Mouse (Mus musculus) cortical plate, adult 2 months (tissue): Measurements from ENCODE around the gene Cacna1d. TPM values are rescaled to one million over a fixed set of nuclear protein-coding genes. Genes with fewer than 3 reads are reported as not detected.
A peak's percentile ranks its signal among the peaks of the same experiment; 100 is the strongest.

Source experiments
- H3K27ac ChIP-seq: fragments of 200-500 bp; 2 replicates; pipeline ENCODE4 v1.5.1; 2012; ENCODE audit warnings: low read length, control low read depth, inconsistent platforms; ENCODE audit not compliant: insufficient read depth
- H3K4me1 ChIP-seq: fragments of 200-500 bp; 2 replicates; pipeline ENCODE4 v1.6.1; 2011; ENCODE audit warnings: low read length; ENCODE audit not compliant: control insufficient read depth, insufficient read depth
- H3K4me3 ChIP-seq: fragments of 200-500 bp; 2 replicates; pipeline ENCODE4 v1.5.1; 2011; ENCODE audit warnings: mild to moderate bottlenecking, low read length, control low read depth; ENCODE audit not compliant: insufficient read depth
- CTCF ChIP-seq: fragments of 200-500 bp; IDR thresholded peaks from 2 replicates; pipeline ENCODE4 v1.5.1; 2011; ENCODE audit warnings: mild to moderate bottlenecking, control low read depth, low read length; ENCODE audit not compliant: insufficient read depth; ENCODE audit errors: extremely low read depth
- POLR2A ChIP-seq: fragments of 200-500 bp; IDR thresholded peaks from 2 replicates; pipeline ENCODE4 v1.6.1; 2011; ENCODE audit warnings: mild to moderate bottlenecking, low read length, control low read depth; ENCODE audit not compliant: insufficient read depth; ENCODE audit errors: extremely low read depth
- polyA plus RNA-seq: library from polyadenylated mRNA; depleted of rRNA; stranded (reverse); fragments of >200 nt; gene quantifications from 2 replicates; pipeline ENCODE4 v1.2.3, GENCODE M21; 2012

The Cacna1d gene
- polyA plus RNA-seq, 1 experiment: 53.4 TPM

DNA sequence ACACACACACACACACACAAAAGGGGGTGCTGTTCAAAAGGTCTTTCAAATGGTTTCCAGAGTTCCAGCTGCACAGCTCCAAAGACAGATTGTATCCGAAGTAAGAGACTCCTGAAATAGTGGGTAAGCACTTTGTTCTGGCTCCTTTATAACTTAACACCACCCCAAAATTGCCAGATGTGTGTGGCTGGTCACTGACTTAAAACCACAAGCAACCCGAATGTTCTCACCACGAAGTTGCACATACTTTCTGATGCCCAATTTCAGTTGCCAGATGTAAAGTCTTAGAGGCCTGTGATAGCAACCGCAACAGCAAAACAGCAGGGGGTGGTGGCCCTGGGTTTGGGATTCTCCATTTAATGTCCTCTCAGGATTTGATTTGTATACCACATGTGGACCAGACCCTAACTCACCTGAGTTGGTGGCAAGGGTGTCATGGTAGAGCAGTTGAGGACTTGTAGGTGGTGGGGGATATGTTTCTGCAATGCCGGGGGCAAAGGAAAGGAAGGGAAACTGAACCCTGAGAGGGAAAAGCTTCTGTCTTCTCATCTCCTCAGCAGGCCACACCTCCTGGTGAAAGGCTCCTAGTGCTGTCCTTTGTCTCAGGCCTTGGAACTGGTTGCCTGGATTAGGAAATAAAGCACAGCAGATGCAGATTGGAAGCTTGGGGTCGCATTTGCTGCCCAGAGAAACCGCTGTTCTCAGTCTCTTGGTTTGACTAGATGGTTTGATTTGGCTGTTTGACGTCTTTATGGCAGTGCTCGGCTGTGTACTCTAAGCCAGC is 471.3 kb downstream of the Cacna1d start:
- TF ChIP-seq POLR2A: no peak
- no peak for TF ChIP-seq CTCF
- no peaks in the 10 kb centered on the region for H3K4me1 ChIP-seq
- no peak overlapping the region for H3K4me3 ChIP-seq
- no peak overlapping the region for H3K27ac ChIP-seq

DNA sequence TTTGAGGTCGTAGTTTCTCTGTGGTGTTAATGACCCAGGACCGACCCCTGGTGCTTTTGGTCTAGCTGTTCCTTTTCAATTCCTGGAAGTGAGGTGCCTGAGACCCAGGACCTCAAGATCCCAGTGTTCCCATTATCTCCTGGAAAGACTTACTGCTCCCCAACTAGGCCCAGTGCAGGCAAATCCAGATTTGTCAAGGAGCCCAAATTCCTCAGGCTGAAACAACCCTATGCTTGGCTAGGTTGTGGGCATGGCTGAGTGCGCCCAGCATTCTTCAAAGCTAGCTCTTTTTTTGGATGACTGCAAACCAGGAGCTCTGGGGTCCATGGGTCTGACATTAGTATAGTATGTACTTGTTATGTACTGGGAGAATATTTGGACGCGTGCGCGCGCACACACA is 471.9 kb downstream of the Cacna1d start:
- H3K4me1 ChIP-seq: no peaks in the 10 kb centered on the region
- no peak for TF ChIP-seq CTCF
- no peak for TF ChIP-seq POLR2A

DNA sequence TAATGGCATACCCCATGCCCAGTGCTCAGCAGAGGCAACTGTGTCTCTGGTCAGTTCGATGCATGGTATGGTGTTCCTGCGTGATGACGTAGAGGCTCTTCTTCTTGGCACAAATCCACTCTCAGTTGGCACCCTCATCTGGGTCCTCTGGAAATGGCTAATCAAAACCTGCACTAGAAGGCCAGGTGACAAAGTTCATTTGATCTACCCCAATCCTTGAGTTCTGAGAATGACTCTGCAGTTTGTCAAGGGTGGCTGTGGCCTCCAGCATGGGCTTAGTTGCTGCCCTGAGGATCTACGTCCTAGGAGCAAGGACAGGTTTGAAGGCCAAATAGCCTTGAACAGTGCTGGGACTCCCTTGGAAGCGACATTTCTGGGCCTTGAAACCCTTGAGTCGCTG is 472.4 kb downstream of the Cacna1d start:
- Histone ChIP-seq H3K4me3 (no peak overlapping the region), H3K27ac (no peak overlapping the region), H3K4me1 (no peaks in the 10 kb centered on the region)
- no peak for TF ChIP-seq CTCF
- TF ChIP-seq POLR2A: no peak

More for the DNA sequence above, 471.9 kb downstream of the Cacna1d start:
- no peak overlapping the region for H3K27ac ChIP-seq
- H3K4me3 ChIP-seq: no peak overlapping the region

DNA sequence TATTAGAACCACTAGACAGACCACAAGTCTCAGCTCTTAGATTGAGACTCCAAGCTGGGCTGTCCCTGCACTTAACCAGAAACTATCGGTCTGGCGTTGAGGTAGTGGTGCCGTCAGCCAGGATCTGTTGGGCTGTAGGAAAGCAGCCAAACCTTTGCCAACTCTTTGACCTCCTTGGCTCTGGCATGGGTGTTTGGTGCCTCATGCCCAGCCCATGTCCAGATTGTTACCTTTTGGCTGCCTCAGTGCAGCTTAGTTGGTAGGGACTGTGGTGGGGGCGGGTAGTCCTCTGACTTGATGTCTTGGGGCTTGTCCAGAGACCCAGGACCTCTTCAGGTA is 472.8 kb downstream of the Cacna1d start:
- no peaks in the 10 kb centered on the region for H3K4me1 ChIP-seq
- H3K27ac ChIP-seq: no peak overlapping the region
- TF ChIP-seq CTCF (no peak), POLR2A (no peak)
- H3K4me3 ChIP-seq: no peak overlapping the region

DNA sequence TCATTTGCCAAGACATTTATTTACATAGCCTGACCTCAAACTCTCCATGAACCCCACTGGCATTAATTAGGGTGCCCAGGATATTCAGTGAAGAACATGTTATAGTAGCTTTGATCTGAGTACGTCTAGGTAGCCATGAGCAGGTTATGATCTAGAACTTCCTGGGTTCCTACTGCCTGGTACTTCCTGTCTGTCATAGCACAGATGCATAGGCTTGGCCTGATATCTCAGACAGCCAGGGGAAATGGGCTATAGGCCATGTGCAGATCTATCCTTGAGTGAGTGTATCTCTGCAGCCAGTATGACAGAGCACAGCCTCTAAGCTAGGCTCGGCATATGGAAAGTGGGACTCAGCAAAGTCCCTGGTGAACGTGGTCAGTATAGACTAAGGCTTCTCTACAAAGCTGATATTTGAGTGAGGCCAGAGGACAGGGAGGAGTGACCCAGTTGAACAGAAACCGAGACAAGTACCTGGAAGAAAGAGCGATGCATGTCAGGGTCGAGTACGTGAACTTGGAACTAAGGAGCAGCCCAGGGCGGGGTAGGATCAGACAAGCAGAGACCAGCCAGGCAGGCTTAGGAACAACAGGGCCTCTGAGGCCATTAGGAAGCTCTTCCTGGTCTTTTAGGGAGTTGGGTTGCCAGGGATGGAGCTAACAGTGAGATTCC is 473.3 kb downstream of the Cacna1d start:
- H3K27ac ChIP-seq: no peak overlapping the region
- no peak overlapping the region for H3K4me3 ChIP-seq
- TF ChIP-seq CTCF: no peak
- no peak for TF ChIP-seq POLR2A
- H3K4me1 ChIP-seq: no peaks in the 10 kb centered on the region

DNA sequence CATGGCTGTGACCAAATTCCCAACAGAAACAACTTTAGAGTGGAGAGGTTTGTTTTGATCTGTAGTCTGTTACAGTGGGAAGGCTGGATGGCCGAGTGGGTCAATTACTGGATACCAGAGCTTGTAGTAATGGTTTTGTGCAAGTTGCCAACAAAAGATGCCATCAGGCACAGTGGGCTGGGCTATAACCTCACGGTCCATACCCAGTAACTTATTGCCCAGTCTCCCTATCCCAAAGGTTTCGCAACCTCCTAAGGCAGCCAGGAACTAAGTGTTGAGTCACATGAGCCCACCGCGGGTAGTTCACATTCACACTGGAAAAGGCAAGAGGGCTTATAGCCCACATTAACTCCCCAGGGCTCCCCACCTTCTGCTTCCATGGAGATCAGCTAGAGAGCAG is 474.6 kb downstream of the Cacna1d start:
- Histone ChIP-seq H3K27ac (no peak overlapping the region), H3K4me3 (no peak overlapping the region), H3K4me1 (no peaks in the 10 kb centered on the region; the same call in 1 of the 2 replicates)
- TF ChIP-seq POLR2A (no peak), CTCF (no peak)

DNA sequence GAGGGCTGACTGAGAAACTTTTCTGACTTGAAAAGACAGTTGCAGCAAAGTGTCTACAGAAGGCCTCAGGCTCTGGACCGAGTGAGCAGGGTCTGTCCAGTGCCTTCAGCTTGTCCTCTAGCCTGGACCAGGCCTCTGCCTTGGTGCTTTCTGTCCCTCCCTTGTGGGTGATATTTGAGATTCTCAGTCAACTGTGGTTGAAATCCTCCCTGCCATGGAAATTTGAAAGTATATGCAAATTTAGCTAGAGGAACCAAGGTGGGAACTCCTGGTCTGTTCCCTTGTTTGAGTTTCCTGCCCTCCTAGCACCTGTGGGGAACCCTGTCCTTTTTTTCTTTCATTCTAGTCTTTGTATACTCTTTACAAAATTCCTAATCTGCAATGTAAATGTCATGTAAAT is 476.2 kb downstream of the Cacna1d start:
- Histone ChIP-seq H3K4me1 (no peaks in the 10 kb centered on the region; the same call in 1 of the 2 replicates), H3K27ac (no peak overlapping the region), H3K4me3 (no peak overlapping the region)
- TF ChIP-seq CTCF (no peak), POLR2A (no peak)

DNA sequence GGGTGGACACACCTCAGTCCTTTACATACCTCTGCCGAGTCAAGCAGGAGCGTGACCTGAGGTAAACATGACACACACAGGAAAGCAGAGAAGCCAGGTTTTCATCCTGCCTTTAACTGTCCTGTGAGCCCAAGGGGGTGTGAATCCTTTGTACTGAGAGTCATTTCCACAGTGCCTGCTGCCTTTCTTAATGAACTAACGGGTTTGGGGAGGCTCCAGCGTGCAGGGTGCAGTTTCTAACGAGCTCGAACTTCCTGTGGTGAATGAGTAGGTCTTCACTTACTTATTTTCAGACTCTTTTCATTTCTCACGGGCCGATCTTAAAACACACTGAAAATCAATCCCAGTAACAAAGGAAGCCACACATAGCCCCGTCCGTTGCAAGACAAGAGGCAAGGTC is 476.8 kb downstream of the Cacna1d start:
- TF ChIP-seq POLR2A (no peak), CTCF (no peak)
- no peak overlapping the region for H3K4me3 ChIP-seq
- no peaks in the 10 kb centered on the region; the same call in 1 of the 2 replicates for H3K4me1 ChIP-seq
- no peak overlapping the region for H3K27ac ChIP-seq

DNA sequence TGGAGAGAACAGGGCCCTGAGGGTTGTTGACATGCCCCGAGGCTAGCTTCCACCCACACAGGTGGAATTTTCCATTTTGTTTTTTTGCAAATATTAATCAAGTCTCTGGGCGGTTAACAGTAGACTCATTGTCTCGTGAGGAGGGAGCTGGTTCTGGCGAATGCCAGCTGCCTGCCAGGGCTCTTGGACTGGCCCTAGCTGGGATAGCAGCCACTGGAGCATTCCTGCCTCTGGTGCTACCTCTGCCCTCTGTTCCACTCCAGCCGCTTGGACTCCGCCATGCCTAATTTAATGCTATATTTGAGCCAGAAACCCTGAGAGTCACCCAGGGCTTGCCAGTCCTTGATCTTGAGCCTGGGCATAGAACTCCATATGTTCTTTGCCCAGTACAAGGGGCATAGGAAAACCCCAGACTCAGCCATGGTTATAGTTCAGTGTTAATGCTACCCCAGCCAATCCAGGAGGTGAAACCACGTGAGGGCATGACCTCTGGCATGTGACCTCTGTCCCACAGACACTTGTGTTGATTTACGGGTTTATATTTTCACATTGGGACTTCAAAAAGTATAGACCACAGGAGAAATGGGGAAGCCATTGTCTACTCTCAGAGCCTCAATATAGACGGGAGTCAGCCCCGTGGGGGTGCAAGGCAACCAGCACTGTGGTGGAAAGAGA is 479.2 kb downstream of the Cacna1d start:
- Histone ChIP-seq H3K4me3 (no peak overlapping the region), H3K4me1 (no peaks in the 10 kb centered on the region; the same call in 1 of the 2 replicates), H3K27ac (peak overlapping the region; percentile 89; the same call in 1 of the 2 replicates)
- TF ChIP-seq CTCF: no peak
- TF ChIP-seq POLR2A: no peak
